Mouse (Mus musculus) common myeloid progenitor, adult 5-6 weeks (primary cell): ENCODE data around the gene Doc2a. TPM values are rescaled to one million over a fixed set of nuclear protein-coding genes. Genes with fewer than 3 reads are reported as not detected.

Experiments
- ATAC-seq: replicated peaks from 2 replicates; pipeline ENCODE4 v1.8.0; 2016; ENCODE audit warnings: low read depth, mild to moderate bottlenecking, moderate TSS enrichment, inconsistent platforms; ENCODE audit not compliant: poor library complexity, severe bottlenecking
- total RNA-seq: library from RNA; stranded (forward); fragments of 200-1000, 187-1606 nt; gene quantifications from 2 replicates; pipeline ENCODE4 v1.2.3, GENCODE M21; 2017

Doc2a gene
- total RNA-seq = not detected in 2 replicates

DNA sequence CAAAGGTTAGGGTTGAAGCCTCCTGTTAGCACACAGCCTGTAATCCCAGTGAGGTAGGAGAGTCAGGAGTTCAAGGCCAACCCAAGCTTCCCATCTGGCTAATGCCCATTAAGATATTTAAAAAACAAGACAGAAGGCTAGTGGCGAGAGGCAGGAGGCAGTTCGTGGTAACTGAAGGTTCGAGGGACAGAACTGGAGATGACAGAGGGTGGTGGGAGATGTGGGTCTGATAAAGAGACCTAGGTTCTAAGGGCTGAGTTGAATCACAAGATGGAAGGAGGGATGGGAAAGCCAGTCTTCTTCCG lies at the start of gene Doc2a:
Doc2a (plus strand) TSS at position 301 of the 305 bp plus-strand sequence.
- ATAC-seq = no peak

- peak; percentile 48 for ATAC-seq
These were observed 48.8 kb upstream of the Doc2a start for GRCm38 (mm10) chr7:126798127-126799049.

- ATAC-seq = peak; percentile 74
These were observed 48.2 kb upstream of the Doc2a start for GRCm38 (mm10) chr7:126799050-126799467.

DNA sequence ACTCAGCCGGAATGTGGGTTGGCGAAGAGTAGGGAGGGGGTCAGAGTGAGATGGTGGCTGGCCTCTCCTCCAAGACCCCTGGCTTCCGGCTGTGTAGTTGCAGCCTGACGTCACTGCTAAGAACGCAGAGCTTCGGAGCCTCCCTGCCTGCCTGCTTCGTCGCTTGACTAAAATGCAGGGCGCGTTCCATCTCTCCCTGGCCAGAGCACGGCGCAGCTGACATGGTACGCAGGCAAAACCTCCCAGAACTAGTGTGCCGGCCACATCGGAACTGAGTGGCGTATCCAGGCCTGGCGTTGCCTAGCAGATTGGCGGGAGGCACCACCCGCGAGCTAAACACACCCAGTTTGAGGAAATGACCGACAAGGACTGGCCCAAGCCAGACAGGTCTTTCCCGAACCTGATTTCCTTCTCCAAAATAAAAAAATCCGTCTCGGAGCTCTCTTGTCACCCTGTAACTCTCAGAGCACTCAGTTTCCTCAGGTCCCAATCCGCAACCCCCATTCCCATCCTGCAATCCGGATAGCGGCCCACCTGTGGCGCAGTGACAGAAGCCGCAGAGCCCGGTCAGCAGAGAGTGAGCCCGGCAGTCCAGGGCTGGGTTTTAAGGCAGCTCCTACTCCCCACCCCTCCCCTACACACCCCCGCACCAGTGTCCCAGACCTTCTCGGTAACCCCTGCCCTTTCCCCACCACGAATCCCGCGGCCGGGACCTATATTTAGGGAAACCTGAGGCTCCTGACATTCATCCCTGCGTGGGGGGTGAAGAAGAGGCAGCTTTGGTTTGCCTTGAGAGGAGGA lies 47.5 kb upstream of the Doc2a start:
- ATAC-seq = peak; percentile 58

DNA sequence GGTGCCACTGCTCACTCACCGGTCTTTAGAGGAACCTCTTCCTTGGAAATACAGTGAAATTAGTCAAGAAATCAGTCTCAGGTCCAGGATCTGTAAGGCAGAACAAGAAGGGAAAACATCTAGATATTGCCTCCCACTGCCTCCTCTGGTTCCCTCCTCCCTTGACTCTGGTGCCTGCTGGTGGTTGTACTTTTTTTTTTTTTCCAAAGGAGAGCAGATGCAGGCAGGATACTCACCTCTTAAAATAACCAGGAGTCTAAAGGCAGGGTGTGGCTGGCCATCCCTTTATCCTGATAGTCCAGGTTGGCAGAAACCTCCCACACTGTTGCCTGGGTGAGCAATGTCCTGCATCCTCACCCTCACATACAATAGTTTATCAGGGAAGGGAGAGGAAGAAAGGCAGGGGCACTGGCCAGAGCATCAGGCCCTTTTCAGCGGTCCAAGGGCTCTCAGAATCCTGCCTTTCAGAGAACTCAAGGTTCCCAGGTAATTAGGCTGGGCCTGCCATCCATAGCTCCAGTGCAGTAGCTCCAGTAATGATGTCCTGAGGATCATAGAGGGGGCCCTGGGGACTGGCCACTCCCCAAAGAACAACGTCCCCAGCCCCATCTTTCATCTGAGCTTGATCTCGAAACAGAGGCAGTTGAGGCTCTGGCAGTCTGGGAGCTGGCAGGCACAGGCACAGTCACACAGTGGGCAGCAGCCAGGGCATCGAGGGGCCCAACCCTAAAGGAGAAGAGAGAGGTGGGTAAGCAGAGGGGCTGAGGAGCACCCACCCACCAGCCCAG lies 46.8 kb upstream of the Doc2a start:
- no peak for ATAC-seq

- ATAC-seq = no peak
These were observed 46.2 kb upstream of the Doc2a start for GRCm38 (mm10) chr7:126801057-126801422.

GRCm38 (mm10) chr7:126802134-126802889 lies 44.9 kb upstream of the Doc2a start:
- no peak for ATAC-seq

DNA sequence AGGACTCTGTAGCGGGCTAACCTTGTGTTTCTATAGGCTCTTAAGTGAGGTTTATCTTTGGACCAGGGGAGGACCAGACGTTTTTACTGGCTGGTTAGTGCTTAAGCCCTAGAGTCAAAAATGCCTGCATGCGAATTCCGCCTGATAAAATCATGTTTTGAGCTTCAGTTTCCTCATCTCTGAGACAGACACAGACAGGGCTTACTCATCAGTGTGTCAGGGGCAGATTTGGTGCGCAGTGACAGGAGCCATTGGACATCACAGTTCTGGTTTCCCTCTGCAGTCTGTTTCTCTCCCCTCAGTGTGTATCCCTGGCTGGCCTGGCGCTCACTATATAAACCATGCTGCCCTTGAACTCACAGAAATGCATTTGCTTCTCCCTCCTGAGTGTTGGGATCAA lies 44.0 kb upstream of the Doc2a start:
- ATAC-seq = no peak

DNA sequence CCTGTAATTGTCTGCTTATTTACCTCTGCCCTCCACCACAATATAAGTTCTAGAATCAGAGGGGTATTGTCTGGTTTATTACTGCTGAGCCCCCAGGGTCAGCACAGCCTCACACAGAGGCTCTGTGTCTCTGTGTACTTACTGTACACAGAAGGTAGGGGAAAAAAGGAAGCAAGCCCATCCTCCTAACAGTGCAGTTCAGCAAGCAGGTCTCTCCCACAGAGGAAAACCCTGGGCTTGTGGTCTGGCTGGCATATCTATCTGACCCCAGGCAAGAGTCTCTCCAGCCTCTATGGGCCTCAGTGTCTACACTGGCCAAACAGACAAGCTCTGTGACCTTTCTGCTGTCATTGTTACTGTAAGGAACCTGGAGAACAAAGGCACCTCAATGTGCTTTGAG lies 43.5 kb upstream of the Doc2a start:
- ATAC-seq = no peak; the same call in 1 of the 2 replicates

DNA sequence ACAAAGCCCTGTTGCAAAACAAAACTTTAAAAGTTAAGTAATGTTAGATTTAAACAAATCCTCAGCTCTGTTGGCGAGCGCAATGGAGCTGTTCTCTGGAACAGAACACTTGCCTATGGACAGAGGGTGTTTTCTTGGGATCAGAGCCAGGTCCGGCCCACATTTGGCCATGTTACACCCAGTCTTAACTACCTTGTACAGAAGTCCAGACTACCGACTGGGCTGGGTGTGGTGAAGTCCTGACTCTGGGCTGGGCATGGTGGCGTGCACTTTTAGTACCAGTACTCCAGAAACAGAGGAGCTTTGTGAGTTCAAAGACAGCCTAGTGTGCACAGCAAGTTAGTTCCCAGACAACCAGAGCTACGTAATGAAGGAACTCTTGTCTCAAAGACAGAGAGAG lies 40.3 kb upstream of the Doc2a start:
- no peak for ATAC-seq

- no peak for ATAC-seq
These were observed 39.8 kb upstream of the Doc2a start for GRCm38 (mm10) chr7:126807405-126807804.

DNA sequence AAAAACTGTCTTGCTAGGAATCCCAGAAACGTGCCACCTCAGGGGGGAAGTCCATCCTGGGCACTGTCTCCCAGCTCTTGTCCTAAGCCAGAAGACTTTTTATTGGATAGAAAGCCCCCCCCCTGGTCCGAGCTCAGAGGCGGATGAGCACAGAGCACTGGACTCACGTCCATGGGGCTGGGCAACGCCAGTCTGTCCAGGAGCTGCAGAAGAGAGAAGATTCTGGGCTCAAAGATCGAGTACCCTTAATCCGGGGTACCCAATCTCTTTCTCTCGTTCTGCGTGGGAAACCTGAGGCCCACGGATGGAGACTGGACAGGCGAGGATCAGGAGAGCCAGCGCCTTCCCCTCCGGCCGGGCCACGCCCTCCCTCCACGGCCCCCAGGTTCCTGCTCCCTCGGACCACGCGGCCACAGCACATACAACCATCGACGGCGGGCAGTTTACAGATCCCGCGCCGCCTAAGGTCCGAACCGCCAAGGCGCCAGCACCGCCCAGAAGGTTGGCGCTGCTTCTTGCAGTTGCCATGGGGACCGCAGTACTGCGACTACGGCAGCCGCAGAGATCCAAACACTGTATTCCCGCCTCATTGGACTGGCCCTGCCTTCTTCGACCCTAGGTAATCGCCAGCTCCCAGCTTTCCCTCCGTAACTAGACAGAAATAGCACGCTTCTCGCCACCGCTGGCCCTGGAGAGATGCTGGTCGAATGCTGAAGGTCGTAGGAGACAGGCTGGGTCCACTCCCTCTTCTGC lies 38.3 kb upstream of the Doc2a start:
- peak; percentile 92 for ATAC-seq

DNA sequence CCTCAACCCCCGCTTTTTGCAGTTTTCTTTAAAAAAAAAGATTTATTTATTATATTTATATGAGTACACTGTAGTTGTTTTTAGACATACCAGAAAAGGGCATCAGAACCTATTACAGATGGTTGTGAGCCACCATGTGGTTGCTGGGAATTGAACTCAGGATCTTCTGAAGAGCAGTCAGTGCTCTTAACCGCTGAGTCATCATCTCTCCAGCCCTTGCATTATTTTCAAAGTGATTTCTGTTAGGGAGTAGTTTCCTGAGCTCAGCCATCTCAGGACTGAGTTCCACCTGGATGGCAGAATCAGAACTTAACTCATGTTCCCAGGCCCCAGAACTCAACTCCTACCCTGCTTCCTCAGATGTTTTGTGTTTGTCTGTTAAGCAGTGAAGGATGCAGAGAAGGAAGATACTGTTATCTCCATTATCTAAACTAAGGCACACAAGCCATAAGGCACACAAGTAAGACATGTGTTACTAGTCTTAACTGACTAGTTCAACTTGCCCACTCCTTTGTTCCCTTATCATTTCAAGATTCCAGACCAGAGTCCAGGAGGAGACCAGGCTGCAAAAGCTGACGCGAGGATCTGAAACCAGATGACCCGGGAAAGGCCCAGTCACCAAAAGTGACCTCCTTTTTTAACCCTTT lies 37.4 kb upstream of the Doc2a start:
- no peak for ATAC-seq

DNA sequence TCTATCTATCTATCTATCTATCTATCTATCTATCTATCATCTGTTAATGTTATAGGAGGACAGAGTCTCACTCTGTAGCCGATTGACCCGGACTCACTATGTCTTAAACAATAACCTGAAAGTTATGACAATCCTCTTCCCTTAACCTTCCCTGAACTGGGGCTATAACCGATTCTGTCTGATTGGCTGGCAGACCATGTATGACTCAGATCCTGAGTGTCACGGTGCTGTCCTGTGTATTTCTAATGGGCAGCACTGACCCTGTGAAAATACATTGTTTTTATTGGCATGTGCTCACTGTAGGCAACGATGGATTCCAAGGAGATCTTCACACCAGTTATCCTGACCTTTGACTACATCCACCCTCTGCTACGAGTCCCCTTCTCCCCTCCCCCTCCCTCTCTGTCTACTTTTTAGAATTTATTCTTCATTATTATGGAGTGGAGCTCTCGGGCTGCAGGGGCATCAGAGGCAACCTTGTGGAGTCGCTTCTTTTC lies 31.4 kb upstream of the Doc2a start:
- ATAC-seq = no peak

DNA sequence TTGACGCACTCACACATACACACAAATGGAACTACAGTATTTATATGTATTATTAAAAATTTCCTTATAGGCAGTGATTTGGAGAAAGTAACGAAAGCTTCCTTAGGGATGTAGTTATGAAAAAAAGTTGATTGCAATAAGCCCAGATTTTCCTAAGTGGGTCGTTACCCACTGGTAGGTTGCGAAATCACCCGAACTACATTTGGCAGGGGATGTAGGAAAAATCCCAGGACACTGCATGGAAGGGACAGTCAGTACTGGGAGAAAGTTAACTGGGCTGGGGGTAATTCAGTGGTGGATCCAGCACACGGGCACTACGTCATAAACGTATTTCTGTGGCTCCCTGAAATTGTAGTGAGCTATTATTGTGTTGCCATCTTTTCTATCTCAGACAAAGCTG lies 30.7 kb upstream of the Doc2a start:
- ATAC-seq = no peak

DNA sequence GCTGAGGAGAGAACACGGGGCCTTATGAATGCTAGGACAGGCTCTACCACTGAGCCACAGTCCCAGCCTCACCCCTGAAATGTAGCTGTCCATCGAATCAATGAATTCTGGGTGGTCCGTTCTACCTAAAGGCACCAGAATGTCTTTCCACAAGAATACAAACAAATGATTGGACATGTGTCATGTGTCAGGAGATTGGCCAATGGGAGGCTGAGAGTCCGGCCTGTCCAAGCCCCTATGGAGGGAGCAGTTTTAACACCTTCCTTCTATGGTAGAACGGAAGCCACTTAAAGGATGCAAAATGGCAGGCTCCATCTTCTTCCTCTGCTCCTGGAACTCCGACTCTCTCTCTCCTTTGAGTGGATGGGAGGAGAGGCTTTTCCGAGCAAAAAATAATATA lies 29.6 kb upstream of the Doc2a start:
- no peak for ATAC-seq

DNA sequence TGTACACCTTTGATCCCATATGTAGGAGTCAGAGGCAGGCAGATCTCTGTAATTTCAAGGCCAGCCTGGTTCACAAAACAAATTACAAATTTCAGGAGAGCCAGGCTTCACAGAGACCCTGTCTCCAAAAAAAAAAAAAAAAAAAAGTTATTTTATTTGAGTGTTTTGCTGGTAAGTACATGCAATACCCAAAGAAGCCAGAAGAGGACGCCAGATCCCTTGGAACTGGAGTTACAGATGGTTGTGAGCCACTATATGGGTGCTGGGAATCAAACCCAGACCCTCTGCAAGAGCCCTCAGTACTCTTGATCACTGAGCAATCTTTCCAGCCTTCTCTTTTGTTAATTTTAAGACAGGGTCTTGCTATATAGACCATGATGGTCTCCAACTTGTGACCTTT lies 28.4 kb upstream of the Doc2a start:
- no peak for ATAC-seq

DNA sequence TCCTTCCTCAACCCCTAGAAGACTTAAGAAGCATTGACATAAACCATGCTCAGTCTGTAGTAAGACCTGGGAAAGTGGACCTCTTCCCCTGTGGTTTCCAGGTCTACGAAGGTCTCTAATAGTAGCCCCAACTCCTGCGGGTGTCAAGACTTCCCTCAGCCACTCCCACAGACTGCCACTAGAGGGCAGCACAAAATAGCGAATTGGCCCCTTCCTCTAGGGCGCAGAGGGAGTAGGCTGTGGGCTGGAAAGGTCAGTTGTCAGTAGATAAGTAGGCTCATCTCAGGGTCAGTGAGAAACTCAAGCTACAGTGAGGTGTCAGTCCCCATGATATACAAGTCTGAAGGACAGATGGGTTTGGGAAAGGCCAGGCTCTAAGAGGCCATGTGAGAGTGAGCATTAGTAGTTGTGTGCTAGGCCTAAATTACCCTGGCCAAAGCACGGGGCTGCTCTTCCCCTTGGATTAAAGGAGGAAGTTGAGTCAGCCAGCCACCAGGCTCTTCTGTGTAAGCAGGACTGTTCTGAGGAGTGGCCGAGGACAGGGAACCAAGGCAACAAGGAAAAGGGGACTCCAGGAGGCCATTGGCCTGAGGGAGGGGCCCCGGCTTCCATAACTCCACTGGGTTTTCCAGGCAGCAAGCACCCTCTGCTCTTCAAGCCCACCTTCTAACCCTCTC lies 25.2 kb upstream of the Doc2a start:
- ATAC-seq = peak; percentile 85
